Mouse (Mus musculus) adrenal gland, adult 2 months (tissue): ENCODE results near the gene Pakap. TPM values are rescaled to one million over a fixed set of nuclear protein-coding genes. Genes with fewer than 3 reads are reported as not detected.

Experiments used
- DNase-seq: peaks from one replicate; pipeline ENCODE4 v3.0.0; 2021
- polyA plus RNA-seq: library from polyadenylated mRNA; depleted of rRNA; stranded (reverse); fragments of >200 nt; gene quantifications from 2 replicates; pipeline ENCODE4 v1.2.3, GENCODE M21; 2012
- total RNA-seq, 2 experiments: library from RNA; stranded (reverse); gene quantifications; 2 replicates each; pipeline ENCODE4 v1.2.3; 2021

Gene Pakap
- total and polyA plus RNA-seq, 3 experiments, result 8.9 to 68.3 (median 34.9) TPM

DNA sequence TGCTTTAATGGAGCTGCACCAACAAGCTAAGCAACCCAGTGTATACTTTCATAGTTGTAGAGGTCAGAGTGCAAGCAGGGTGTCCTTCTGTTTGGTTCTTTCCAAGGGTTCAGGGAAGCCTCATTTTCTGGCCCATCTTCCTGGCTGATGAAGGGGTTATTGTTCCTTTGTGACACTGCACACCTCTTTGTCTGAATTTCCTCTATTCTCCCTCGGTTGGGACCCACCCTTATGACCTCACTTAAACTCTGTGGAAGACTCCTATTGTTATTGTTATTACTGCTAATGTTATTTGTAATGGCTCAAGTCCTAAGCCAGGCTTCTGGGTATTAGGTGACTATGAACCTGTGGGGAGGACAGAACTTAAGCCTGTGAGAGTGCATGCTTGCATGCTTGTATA lies 273.9 kb downstream of the Pakap start:
- no peak for DNase-seq

DNA sequence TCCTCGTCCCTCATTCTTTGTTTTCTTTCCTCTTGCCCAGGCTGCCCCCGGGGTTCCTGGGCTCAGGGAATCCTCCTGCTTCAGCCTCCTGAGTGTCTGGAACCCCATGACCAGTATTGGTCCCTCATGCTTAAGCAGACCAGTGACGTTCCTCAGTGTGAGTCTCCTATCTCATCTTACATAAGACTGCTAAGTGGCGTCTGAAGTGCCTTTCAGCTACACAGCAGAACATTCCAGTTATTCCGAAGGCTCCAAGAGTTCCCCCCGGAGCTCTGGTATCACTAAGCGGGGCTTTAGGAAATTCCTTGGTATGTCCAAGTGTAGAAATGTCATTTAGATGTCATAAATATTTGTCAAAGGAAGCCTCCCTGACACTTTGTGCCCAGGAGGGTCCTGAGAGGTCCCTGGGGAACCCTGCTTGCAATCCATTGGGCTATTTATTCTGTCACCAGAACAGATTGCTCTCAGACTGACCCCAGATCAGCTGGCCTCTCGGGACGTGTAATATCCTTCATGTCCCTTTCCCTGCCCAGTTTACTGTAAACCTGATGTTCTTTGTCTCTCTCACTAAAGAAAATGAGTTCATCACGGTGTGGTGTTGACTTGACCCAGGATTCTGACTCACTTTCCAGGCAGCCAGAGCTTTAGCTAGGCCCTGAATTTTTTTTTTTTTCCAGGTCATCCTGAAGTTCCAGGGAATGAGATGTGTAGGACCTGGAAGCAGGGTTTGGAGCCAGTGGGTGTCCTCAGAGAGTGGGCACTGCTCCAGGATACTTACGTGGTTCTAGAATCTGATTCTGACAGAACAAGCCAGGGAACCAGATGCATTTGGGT lies 274.7 kb downstream of the Pakap start:
- no peak for DNase-seq

DNA sequence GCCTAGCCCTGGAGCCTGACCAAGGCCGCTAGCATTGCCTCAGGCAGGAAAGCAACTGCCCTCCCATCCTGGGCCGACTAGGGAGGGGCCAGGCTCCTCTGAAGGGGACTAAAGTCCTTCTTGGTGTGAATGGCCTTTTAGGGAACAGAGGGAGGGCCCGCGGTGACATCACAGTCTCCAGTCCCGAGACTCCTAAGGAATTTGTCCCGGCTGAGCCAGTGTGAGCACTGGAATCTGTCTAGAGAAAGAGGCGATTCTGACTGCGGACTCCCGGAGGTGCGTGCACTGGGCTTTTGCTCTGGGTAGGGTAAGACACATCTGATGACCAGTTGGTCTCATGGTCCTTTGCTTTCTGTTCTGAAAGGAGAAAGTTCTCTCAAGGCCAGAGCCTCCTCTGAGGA lies 277.1 kb downstream of the Pakap start:
- DNase-seq, result peak; percentile 96

DNA sequence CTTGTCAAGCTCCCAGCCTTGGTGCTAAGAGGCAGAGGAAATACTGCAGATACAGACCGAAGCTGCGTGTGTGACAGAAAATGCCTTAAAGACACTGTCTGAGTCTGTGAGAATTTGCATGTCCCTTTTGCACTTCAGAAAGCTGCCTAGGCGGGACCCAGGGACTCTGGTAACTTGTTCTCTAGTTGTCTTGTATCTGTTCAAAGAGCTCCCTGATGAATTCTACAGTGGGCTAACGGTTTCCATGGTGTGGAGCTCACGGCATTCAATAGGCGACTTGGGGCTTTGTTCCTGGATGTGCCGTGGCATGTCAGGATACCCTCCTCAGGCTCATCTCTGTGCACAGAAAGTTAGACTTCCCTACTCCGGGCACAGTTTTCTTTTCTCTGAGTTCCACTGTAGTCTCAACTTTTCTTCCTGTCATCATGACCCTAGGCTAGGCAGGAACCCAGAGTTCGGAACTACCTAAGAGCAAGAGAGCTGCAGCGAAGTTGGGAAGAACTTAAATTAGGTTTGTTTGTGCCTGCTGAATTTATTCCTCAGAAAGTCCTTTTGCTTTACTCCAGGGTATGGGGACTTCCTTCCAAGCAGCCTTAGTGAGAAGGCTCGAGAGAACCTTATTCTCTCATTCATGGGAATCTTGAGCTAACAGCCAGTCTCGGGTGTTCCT lies 277.7 kb downstream of the Pakap start:
- no peak for DNase-seq

DNA sequence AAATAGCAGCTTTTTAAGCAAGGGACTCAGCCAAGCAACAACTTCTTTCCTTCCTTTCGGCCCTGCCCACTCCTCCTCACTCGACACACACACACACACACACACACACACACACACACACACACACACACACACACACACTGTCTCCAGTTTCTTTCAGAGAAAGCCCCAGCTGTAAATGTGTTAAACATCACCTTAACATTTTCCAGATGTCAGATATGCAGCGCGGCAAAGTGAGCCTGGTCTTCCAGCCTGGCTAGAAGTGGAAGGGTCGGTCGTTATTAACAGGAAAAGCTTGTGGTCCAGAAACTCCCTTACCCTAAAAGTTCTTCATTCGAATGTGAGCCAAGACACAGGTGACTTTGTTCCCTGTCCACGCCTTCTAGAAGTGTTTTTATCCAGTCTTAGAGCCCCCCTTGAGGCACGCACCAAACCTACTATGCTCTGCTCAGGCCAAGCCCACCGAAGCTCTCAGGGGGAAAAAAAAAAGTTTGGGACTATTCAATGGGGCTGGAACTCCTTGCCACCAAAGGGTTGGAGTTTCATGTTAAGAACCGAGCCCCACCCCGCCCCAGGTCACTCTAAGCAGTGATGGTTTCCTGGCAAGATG lies 278.5 kb downstream of the Pakap start:
- no peak for DNase-seq

DNA sequence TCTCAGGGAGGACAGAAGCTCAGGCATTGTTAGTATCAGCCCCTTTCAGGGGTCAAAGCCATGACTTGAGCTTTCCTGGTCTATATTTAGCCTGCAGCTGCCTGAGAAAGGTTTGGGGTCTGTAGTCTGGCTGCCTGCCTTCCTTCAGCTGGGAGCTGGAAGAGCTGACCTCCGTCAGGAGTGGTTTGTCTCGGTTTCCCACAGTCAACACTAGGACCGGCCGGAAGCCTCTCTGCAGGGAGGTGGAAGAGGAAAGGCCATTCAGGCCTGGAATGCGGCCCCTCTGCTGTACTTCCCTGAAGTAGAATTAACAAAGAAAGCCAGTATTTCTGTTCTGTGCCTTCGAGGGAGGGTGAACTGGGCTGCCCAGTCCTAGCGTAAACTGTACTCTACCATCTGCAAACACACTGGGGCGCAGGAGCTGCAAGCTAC lies 279.0 kb downstream of the Pakap start:
- peak; percentile 66 for DNase-seq

DNA sequence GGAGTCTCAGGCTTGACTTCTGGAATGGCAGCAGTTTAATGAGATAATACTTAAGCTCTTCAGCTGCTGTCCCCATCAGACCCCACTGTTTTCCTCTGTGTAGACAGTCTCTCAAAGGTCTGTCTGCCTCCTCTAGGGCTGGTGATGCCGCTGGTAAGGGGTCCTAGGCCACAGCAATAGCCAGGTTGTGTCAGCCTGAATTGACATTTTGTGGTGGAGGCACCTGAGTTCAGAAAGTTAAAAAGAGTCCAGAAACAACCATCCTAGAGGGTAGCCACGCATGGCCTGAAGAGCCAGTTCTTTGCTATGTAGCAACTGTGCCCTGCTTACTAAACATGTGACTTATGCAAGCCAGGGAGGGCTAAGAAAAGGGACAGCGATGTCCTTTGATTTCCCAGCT lies 279.7 kb downstream of the Pakap start:
- no peak for DNase-seq

DNA sequence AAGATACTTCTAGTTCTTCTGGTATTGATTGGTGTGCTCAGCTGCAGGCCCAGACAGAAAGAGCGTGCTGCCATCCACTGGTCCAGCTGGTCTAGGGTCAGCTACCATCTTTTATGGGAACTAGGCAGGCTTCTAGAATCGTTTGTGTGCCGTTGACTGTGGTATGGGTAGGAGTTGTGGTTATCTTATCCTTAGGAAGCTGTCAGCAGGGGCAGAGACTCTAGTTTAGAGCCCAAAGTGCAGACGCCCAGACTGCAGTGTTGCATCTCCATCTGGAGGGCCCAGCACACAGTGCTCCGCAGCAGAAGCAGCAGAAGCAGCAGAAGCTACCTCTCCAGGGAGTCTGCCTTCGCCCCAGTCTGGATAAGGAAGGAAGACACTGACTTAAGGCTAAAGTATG lies 281.5 kb downstream of the Pakap start:
- DNase-seq, result no peak

DNA sequence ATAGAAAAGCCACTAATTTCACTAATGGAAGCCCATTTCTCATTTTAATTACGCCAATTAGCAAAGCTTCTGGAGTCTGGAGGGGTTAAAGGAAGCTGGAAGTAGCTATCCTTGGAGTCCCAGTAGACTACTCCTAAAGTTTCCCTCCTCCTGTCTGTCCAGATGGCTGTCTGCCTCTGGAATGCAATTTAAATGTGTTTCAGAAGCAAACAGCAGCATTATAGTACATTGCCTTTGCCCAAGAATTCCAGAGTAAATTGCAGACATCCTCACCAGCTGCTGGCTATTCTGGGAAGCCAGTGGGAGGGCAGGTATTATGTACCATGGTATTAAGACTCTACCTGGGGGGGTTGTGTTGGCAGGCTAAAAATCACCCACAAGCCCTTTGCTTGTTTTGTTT lies 283.8 kb downstream of the Pakap start:
- peak; percentile 1 for DNase-seq

DNA sequence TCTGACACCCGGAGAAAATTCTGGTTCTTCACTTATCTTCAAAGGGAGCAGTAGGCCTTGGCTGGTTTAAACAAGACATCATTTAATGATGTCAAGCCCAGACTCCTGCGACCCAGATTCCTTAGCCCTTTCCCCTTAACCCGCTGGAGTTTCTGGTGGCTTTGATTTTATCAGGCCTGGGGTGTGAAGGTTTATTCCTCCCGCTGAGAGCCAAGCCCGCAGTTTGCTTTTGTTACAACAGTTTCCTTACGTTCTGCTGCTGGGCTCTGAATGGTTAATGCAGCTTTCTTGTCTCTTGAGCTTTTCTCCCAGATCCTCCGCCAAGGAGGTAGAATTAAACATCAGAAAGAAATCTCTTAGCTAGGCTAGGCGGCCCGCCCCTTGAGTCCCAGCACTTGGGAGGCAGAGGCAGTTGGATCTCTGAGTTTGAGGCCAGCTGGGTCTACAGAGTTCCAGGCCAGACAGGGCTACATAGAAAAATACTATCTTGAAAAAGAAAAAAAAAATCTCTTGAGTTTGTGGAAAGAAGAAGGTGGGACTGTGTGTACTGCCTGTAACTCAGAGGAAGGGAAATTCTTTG lies 284.6 kb downstream of the Pakap start:
- DNase-seq, result peak; percentile 23

DNA sequence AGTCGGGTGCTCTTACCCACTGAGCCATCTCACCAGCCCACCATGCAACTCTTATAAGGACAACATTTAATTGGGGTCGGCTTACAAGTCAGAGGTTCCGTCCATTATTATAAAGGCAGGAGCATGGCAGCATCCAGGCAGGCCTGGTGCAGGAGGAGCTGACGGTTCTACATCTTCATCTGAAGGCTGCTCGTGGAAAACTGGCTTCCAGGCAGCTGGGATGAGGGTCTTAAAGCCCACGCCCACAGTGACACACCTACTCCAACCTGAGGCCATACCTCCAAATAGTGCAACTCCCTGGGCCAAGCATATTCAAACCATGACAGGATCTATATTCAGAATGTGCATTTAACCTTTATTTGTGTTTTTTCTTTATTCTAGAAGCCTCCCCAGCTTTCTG lies 286.2 kb downstream of the Pakap start:
- peak; percentile 0 for DNase-seq

DNA sequence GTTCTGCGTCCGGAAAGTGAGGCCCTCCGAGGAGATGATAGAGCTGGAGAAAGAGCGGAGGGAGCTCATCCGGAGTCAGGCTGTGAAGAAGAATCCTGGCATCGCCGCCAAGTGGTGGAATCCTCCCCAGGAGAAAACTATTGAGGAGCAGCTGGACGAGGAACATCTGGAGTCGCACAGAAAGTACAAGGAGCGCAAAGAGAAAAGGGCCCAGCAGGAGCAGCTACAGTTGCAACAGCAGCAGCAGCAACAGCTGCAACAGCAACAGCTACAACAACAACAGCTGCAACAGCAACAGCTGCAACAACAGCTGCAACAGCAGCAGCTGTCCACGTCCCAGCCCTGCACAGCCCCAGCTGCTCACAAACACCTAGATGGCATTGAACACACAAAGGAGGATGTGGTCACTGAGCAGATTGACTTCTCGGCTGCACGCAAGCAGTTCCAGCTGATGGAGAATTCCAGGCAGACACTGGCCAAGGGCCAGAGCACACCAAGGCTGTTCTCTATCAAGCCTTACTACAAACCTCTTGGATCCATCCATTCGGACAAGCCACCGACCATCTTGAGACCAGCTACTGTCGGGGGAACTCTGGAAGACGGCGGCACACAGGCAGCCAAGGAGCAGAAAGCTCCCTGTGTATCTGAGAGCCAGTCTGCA lies 287.4 kb downstream of the Pakap start:
- peak; percentile 54 for DNase-seq

DNA sequence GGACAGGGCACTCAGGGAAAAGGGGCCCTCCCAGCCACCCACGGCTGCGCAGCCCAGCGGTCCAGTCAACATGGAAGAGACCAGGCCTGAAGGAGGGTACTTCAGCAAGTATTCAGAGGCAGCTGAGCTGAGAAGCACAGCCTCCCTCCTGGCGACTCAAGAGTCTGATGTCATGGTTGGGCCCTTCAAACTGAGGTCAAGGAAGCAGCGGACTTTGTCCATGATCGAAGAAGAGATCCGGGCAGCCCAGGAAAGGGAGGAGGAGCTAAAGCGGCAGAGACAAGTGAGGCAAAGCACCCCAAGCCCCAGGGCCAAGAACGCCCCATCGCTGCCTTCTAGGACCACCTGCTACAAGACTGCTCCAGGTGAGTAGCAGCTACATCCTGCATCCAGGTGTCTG lies 288.7 kb downstream of the Pakap start:
- no peak for DNase-seq

DNA sequence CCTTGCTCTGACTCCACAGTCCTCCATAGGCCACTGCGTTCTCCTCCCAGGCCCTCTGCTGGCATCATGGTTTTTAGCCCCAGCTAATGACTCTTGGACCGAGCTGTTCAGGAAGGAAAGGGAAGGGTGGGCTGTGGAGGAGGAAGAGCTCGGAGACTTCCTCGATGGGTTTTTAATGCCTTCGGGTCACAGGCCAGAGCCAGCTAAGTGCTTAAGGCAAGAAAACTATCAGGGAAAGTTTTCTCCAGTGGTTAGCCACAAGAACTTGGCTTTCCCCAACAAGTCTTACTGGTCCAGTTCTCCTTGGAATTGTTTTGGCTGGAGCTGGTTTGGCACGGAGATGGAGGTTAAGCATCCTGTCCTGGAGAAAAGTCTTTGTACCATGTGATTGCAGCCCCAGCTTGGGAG lies 292.2 kb downstream of the Pakap start:
- DNase-seq, result peak; percentile 55

DNA sequence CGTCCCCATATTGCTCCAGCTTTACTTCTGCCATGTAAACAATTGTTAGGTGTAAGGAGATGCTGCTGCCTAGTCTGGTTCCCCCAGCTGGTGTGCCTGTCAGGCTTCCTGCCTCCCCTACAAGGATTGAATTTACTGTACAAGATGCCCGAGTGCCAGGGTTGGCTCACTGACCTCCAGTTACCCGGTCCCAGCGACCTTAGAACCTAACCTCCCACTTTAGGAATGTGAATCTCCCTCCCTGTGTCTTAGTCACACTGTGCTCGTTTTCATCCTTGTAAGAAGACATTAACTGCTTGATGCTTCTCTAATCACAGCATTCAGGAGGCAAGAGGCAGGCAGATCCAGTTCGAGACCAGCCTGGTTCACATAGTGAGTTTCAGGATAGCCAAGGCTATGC lies 293.2 kb downstream of the Pakap start:
- peak; percentile 35 for DNase-seq

DNA sequence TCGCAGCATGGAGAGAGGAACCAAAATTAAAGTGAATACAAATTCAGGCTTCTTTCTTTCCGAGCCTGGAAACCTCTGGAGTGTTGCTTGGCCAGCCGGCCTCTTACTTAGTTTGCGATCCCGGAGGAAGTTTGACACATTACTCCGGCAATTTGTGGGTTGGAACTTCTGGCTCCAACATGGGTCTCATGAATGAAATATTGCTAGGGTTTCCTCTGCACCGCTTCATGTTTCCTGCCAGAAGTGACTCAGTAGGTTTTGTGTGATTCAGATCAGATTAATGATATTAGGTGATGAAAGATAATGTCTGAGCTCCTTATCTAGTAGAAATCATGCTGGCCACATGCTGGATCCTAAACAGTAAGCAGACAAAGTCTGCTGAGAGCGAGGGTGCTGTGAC lies 293.9 kb downstream of the Pakap start:
- peak; percentile 63 for DNase-seq

DNA sequence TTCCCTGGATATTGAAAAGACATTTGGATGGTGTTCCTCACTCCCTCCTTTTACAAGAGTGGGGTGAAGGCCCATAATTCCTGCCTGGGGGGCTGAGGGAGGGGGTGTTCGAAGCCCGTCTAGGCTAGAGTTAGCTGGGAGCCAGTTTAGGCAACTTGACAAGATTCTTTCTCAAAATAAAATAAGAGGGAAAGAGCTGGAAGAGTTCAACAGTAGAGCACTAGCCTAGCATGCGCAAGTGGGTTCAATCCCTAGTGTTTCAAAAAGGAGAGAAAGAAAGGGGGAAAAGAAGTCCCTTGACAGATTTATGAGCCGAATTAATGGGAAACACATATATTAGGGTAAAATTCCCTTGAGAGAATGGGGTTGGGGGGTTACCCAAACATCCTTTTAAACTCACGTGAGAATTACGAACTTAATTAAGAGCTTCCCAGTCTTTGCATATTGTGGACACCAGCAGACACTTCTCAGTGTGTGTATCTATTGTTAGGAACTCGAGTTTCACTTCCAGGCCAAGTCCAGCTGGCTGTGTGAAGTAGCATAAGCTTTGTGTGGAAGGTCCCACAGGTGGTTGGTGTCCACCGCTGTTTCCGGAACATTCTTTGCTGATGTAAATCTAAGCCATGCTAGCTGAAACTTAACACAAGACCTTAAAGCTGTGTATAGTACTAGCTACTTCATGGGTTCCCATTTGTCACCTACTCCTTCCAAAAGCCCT lies 294.4 kb downstream of the Pakap start:
- peak; percentile 0 for DNase-seq

DNA sequence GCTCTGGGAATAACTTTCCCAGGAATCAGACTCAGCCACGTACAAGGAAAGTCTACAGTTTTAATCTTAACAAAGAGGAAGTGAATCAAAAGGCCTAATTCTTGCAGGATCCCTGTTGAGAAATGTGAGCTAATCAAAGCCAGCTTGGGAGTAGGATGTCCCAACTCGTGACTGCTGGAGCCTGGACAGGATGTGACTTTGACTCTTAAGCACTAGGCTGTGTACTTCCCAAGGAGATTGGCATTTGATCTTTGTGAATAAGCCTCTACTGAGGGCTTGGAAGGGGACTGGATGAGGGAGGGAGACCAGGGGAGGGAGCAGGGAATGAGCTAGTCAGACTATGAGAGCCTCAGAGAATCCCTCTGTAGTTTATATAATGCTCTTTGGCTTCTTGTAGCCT lies 298.1 kb downstream of the Pakap start:
- peak; percentile 51 for DNase-seq

DNA sequence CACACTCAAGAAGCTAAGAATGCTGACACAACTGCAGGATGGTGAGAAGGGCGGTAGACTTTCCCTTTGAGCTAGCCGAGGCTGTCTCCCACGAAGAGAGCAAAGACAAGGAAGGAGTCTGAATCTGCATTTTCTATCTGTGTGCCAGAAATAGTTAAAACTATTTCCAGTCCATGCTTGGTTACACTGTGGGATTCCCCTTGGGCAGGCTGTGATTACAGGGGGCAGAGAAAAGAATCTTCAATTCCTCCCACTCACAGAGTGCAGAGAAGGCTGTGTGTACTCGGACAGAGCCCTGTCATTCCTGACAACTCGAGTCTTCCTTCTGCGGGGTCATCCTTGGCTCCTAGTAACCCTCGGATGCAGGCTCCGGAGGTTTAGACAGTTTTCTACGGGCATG lies 299.0 kb downstream of the Pakap start:
- peak; percentile 1 for DNase-seq

DNA sequence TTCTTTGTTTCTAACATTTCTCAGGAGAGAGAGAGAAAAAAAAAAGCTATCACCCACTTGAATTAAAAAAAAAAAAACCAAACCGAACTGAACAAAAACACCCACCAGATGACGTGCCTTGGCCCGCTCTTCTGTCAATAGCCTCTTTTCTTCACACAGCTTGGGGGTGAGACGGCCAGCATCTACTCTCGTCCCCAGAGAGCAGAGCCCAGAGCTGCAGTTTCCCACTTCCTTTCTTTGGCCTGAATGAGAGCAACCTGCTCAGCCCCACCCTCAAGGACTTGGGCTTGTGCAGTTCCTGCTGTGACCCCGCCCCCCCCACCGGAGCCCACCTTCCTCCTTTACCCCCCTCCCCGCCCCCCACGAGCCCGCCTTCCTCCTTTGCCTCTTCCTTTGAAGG lies 299.5 kb downstream of the Pakap start:
- peak; percentile 1 for DNase-seq

DNA sequence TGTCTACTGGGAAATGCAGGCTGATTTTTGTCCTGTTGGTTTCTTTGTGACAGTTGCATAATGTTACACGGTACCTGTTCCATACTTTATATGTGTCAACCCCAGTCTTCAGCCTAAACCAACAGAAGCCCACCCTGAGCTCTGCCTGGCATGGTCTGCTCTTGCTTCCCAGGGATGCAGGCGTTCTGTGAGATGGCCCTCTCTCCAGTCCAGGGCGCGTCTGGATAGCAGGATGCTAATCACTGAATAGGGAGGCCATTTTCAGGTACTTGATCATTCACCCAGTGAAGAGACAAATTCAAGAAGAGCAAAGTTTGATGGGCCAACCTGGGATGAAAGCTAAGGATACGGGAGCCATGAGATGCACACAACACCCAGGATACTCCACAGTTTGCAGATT lies 311.2 kb downstream of the Pakap start:
- DNase-seq, result no peak
